Mouse (Mus musculus): ENCODE data around the gene Selenoh. TPM values are rescaled to one million over a fixed set of nuclear protein-coding genes. Genes with fewer than 3 reads are reported as not detected.

Gene Selenoh
- polyA plus RNA-seq (2014; fragmentation: Illumina TruSeq; extraction: RNeasy Lipid Tissue Mini Kit (QIAGEN cat#74804); ENCODE audit: low read depth, low replicate concordance), result 38.3 TPM

DNA sequence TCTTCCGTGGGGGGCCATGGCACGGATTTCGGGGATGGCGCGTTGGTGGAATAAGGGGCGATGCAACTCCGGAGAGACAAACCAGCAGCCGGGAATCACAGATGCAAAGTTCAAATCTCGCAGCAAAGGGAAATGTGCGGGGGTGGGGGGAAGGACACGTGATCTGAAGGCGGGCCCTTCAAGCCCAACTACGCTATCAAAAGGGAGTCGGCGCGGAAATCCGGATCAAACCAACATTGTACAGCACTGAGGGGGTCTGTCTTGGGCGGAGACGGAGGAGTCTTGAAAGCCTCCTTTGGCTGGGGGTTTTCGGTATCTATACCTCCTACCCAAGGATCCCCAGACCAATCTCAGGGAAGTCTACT lies at the start of gene Selenoh:
TSS of gene Selenoh (minus strand) at position 202 of the 365 bp plus-strand sequence.

GRCm38 (mm10) chr2:84714811-84715561 lies 44.4 kb upstream of the Selenoh start, which contains the start of gene Zdhhc5:
Gene Zdhhc5, minus strand, starts transcription at chr2:84715180.

DNA sequence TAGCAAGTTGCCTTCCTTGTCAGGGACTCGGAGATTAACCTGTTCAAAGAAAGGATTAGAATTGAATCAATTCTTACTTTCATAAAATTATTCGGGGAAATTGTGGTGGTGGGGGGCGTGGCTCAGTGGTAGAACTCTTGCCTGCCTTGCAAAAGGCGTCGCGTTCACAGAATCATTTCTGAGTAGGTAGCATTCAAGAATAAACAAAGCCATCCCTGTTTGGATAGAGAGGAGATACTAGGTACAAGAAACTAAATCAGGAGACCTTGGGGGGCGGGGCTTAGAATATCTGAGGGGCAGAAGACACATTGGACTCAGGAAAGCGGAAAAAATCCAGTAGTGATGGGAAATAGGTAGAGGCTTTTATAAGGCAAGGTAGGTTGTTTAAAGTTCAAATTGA lies 8.4 kb upstream of the Selenoh start, which contains the start of gene Tmx2:
TSS of gene Tmx2 (minus strand) at position 125 of the 400 bp plus-strand sequence.

GRCm38 (mm10) chr2:84677968-84678880 lies 7.7 kb upstream of the Selenoh start, which contains the start of the genes Gm28635 and Med19:
Gene Gm28635, minus strand, starts transcription at chr2:84678041.
Gene Med19, plus strand, starts transcription at chr2:84678402.

GRCm38 (mm10) chr2:84658806-84659205 lies 11.8 kb downstream of the Selenoh start, which contains the start of gene Btbd18:
Gene Btbd18, plus strand, starts transcription at chr2:84659079.

GRCm38 (mm10) chr2:84650464-84651195 lies 19.9 kb downstream of the Selenoh start, which contains the start of gene Ctnnd1:
Gene Ctnnd1, minus strand, starts transcription at chr2:84650765.

Other genes starting within 250 kb of the Selenoh start
- 12.0 TPM for gene Calcrl, start 245.4 kb downstream of the Selenoh start, polyA plus RNA-seq (2014; fragmentation: Illumina TruSeq; extraction: RNeasy Lipid Tissue Mini Kit (QIAGEN cat#74804); ENCODE audit: low read depth, low replicate concordance)
- 22.1 TPM for gene Tfpi, start 194.0 kb downstream of the Selenoh start, polyA plus RNA-seq (2014; fragmentation: Illumina TruSeq; extraction: RNeasy Lipid Tissue Mini Kit (QIAGEN cat#74804); ENCODE audit: low read depth, low replicate concordance)
- gene Ctnnd1, start 20.0 kb downstream of the Selenoh start, polyA plus RNA-seq (2014; fragmentation: Illumina TruSeq; extraction: RNeasy Lipid Tissue Mini Kit (QIAGEN cat#74804); ENCODE audit: low read depth, low replicate concordance), result 89.6 TPM
- gene Btbd18, start 11.7 kb downstream of the Selenoh start, polyA plus RNA-seq (2014; fragmentation: Illumina TruSeq; extraction: RNeasy Lipid Tissue Mini Kit (QIAGEN cat#74804); ENCODE audit: low read depth, low replicate concordance), result not detected
- not detected for gene Gm28635, start 7.3 kb upstream of the Selenoh start, polyA plus RNA-seq (2014; fragmentation: Illumina TruSeq; extraction: RNeasy Lipid Tissue Mini Kit (QIAGEN cat#74804); ENCODE audit: low read depth, low replicate concordance)
- gene Med19, start 7.6 kb upstream of the Selenoh start, polyA plus RNA-seq (2014; fragmentation: Illumina TruSeq; extraction: RNeasy Lipid Tissue Mini Kit (QIAGEN cat#74804); ENCODE audit: low read depth, low replicate concordance), result 27.6 TPM
- gene Tmx2, start 8.4 kb upstream of the Selenoh start, polyA plus RNA-seq (2014; fragmentation: Illumina TruSeq; extraction: RNeasy Lipid Tissue Mini Kit (QIAGEN cat#74804); ENCODE audit: low read depth, low replicate concordance), result 86.7 TPM
- 52.8 TPM for gene Zdhhc5, start 44.4 kb upstream of the Selenoh start, polyA plus RNA-seq (2014; fragmentation: Illumina TruSeq; extraction: RNeasy Lipid Tissue Mini Kit (QIAGEN cat#74804); ENCODE audit: low read depth, low replicate concordance)
- 16.6 TPM for gene Clp1, start 56.6 kb upstream of the Selenoh start, polyA plus RNA-seq (2014; fragmentation: Illumina TruSeq; extraction: RNeasy Lipid Tissue Mini Kit (QIAGEN cat#74804); ENCODE audit: low read depth, low replicate concordance)
- gene Ypel4, start 63.3 kb upstream of the Selenoh start, polyA plus RNA-seq (2014; fragmentation: Illumina TruSeq; extraction: RNeasy Lipid Tissue Mini Kit (QIAGEN cat#74804); ENCODE audit: low read depth, low replicate concordance), result 2.2 TPM
- gene Gm19426, start 72.9 kb upstream of the Selenoh start, polyA plus RNA-seq (2014; fragmentation: Illumina TruSeq; extraction: RNeasy Lipid Tissue Mini Kit (QIAGEN cat#74804); ENCODE audit: low read depth, low replicate concordance), result 4.8 TPM
- gene Serping1, start 104.7 kb upstream of the Selenoh start, polyA plus RNA-seq (2014; fragmentation: Illumina TruSeq; extraction: RNeasy Lipid Tissue Mini Kit (QIAGEN cat#74804); ENCODE audit: low read depth, low replicate concordance), result 379 TPM
- gene Ube2l6, start 128.1 kb upstream of the Selenoh start, polyA plus RNA-seq (2014; fragmentation: Illumina TruSeq; extraction: RNeasy Lipid Tissue Mini Kit (QIAGEN cat#74804); ENCODE audit: low read depth, low replicate concordance), result 23.1 TPM
- gene Smtnl1, start 151.9 kb upstream of the Selenoh start, polyA plus RNA-seq (2014; fragmentation: Illumina TruSeq; extraction: RNeasy Lipid Tissue Mini Kit (QIAGEN cat#74804); ENCODE audit: low read depth, low replicate concordance), result 0.29 TPM
- 27.3 TPM for gene Timm10, start 156.2 kb upstream of the Selenoh start, polyA plus RNA-seq (2014; fragmentation: Illumina TruSeq; extraction: RNeasy Lipid Tissue Mini Kit (QIAGEN cat#74804); ENCODE audit: low read depth, low replicate concordance)
- 23.5 TPM for gene Slc43a1, start 168.1 kb upstream of the Selenoh start, polyA plus RNA-seq (2014; fragmentation: Illumina TruSeq; extraction: RNeasy Lipid Tissue Mini Kit (QIAGEN cat#74804); ENCODE audit: low read depth, low replicate concordance)
- gene Rtn4rl2, start 215.9 kb upstream of the Selenoh start, polyA plus RNA-seq (2014; fragmentation: Illumina TruSeq; extraction: RNeasy Lipid Tissue Mini Kit (QIAGEN cat#74804); ENCODE audit: low read depth, low replicate concordance), result 1.9 TPM

All from adipose tissue, adult 10 weeks (tissue).